Mouse (Mus musculus) heart, embryonic 11.5 days (tissue): Measurements from ENCODE around the gene Nop16. TPM values are rescaled to one million over a fixed set of nuclear protein-coding genes. Genes with fewer than 3 reads are reported as not detected.

Experiments used
- ATAC-seq: fragments of 200-750 bp; cut with Nextera tagmentation; replicated peaks from 2 replicates; pipeline ENCODE4 v1.8.0; 2017; ENCODE audit warnings: moderate library complexity; ENCODE audit not compliant: insufficient number of reproducible peaks, low FRiP score, low TSS enrichment
- H3K27ac ChIP-seq: fragments of 300-500 bp; sonication (generic); 2 replicates; pipeline ENCODE4 v1.5.1; 2014; ENCODE audit warnings: mild to moderate bottlenecking, low read depth, low read length
- H3K27me3 ChIP-seq: fragments of 300-500 bp; sonication (generic); 2 replicates; pipeline ENCODE4 v1.6.1; 2014; ENCODE audit warnings: mild to moderate bottlenecking, low read length, mixed read lengths; ENCODE audit not compliant: control insufficient read depth, insufficient read depth
- H3K36me3 ChIP-seq: fragments of 300-500 bp; sonication (generic); 2 replicates; pipeline ENCODE4 v1.6.1; 2014; ENCODE audit warnings: mild to moderate bottlenecking, low read length, moderate library complexity, mixed read lengths; ENCODE audit not compliant: control insufficient read depth, insufficient read depth
- H3K4me1 ChIP-seq: fragments of 300-500 bp; sonication (generic); 2 replicates; pipeline ENCODE4 v1.6.1; 2014; ENCODE audit warnings: low read length; ENCODE audit not compliant: control insufficient read depth, insufficient read depth
- H3K4me2 ChIP-seq: fragments of 300-500 bp; sonication (generic); 2 replicates; pipeline ENCODE4 v1.6.1; 2014; ENCODE audit warnings: mild to moderate bottlenecking, moderate library complexity
- H3K4me3 ChIP-seq: fragments of 300-500 bp; sonication (generic); 2 replicates; pipeline ENCODE4 v1.5.1; 2014; ENCODE audit warnings: low read depth, low read length
- H3K9ac ChIP-seq: fragments of 300-500 bp; sonication (generic); 2 replicates; pipeline ENCODE4 v1.6.1; 2014; ENCODE audit warnings: mild to moderate bottlenecking, low read depth, low read length, moderate library complexity
- H3K9me3 ChIP-seq: fragments of 300-500 bp; sonication (generic); replicated peaks from 2 replicates; pipeline ENCODE4 v1.6.1; 2016; ENCODE audit warnings: low read length; ENCODE audit not compliant: control insufficient read depth
- WGBS: fragments of 180-500 bp; shearing (Covaris S2); extraction: QIAGEN DNeasy Blood & Tissue Kit; methylation state at CpG from one replicate; pipeline ENCODE4 v1.1.7; 2014; ENCODE audit not compliant: insufficient replicate concordance; 5-methylcytosine and 5-hydroxymethylcytosine counted together
- polyA plus RNA-seq: library from polyadenylated mRNA; unstranded; fragments of >200 nt; fragmentation: Nextera tagmentation; extraction: Ambion mirVana; gene quantifications from 2 replicates; pipeline ENCODE4 v1.2.1, GENCODE M21; 2014

Nop16 gene
- polyA plus RNA-seq, 1 experiment from 2014 or later: 65.6 TPM

DNA sequence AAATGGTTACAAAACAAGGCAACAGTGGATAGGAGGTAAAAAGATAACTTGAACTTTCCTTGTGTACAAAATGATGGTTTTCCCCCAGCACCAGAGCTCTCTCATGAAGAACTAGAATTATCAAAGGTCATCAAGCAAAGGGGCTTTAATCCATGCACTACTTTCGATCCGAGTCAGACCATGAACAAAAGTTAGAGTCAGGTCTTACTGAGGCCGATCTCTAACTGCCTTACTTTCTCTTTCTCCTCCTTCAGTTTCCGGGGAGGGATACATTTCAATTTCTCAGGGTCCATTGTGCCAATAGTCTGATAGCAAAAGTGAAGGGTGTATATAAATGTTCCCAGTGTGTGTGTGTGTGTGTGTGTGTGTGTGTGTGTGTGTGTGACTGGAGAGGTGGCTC is 17.3 kb downstream of the Nop16 start:
- Histone ChIP-seq H3K27me3 (no peaks in the 10 kb centered on the region), H3K4me1 (peaks cover 7% of the 10 kb centered on the region; the same call in 1 of the 2 replicates), H3K4me2 (no peak overlapping the region), H3K27ac (no peak overlapping the region), H3K9ac (no peak overlapping the region), H3K4me3 (no peak overlapping the region), H3K9me3 (no peaks in the 10 kb centered on the region), H3K36me3 (no peaks in the 10 kb centered on the region; the same call in 1 of the 2 replicates)
- 76% methylated on average over 4 of the region's 4 CpGs for WGBS
- no peak for ATAC-seq

DNA sequence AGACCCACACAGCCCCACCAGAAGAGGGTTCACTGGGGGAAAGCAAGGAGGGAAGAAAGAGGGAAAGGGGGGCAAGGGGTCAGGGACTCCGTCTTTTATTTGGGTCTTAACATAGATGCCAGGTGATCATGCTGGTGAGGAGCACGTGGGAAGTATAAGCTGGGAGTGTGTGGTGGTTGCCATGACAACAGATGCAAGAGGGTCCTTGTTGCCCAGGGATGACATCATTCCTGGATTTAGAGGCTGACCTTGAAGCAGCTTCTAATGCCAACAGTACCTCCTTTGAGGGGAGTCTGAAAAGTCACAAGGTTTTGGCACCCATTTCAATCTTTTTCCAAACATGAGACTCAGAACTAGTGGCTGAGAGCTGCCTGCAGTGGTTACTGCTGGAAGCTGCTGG is 18.3 kb downstream of the Nop16 start:
- no peaks in the 10 kb centered on the region; the same call in 1 of the 2 replicates for H3K36me3 ChIP-seq
- H3K4me1 ChIP-seq: peaks cover 7% of the 10 kb centered on the region; the same call in 1 of the 2 replicates
- H3K4me2 ChIP-seq: no peak overlapping the region; the same call in 1 of the 2 replicates
- H3K9me3 ChIP-seq: no peaks in the 10 kb centered on the region
- no peak overlapping the region for H3K27ac ChIP-seq
- H3K9ac ChIP-seq: 0 out of 2 replicates have a peak overlapping the region, but pooled peaks have one; percentile 28
- ATAC-seq: no peak
- no peak overlapping the region for H3K4me3 ChIP-seq
- no peaks in the 10 kb centered on the region for H3K27me3 ChIP-seq
- 52% methylated on average over 2 of the region's 2 CpGs for WGBS

DNA sequence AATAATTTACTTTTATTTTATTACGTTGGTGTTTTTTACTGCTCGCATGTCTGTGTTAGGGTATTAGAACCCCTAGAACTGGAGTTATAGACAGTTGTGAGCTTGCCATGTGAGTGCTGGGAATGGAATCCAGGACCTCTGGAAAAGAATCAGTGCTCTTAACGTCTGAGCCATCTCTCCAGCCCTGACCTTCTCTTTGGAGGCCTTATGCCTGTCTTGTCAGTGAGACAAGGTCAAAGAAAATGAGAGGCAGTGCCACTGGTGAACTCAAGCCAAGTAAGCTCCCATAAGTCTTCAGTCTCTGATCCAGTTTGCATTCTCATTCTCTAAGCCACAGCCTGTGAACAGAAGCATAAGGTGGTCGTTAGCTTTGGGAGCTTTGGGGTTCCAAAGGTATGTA is 19.2 kb downstream of the Nop16 start:
- no peaks in the 10 kb centered on the region for H3K9me3 ChIP-seq
- WGBS: 68% methylated on average over 4 of the region's 4 CpGs
- H3K27me3 ChIP-seq: no peaks in the 10 kb centered on the region
- no peak for ATAC-seq
- H3K36me3 ChIP-seq: no peaks in the 10 kb centered on the region
- H3K4me3 ChIP-seq: no peak overlapping the region
- peaks cover 4% of the 10 kb centered on the region; the same call in 1 of the 2 replicates for H3K4me1 ChIP-seq
- no peak overlapping the region for H3K9ac ChIP-seq
- H3K4me2 ChIP-seq: no peak overlapping the region
- no peak overlapping the region for H3K27ac ChIP-seq

DNA sequence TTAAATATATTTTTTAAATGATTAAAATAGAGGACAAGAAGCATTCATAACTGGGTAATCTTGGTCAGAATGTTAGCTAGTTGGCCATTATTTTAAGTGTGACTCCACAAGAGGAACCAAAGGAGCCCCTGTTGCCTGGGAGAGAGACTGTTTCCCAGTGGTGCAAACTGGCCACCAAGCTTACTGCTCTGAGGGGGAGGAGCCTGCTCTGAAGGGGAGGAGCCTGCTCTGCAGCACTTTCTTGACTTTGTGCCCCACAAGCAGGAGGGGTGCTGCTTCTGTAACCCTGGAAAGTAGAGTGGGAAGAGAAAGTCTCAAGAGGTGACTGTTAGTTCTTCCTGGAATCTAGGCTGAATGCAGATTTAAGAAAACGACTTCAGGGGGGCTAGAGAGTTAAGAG is 20.6 kb downstream of the Nop16 start:
- Histone ChIP-seq H3K9me3 (no peaks in the 10 kb centered on the region), H3K4me1 (peaks cover 3% of the 10 kb centered on the region; the same call in 1 of the 2 replicates), H3K9ac (no peak overlapping the region), H3K4me2 (no peak overlapping the region), H3K27ac (no peak overlapping the region), H3K36me3 (no peaks in the 10 kb centered on the region), H3K27me3 (no peaks in the 10 kb centered on the region), H3K4me3 (no peak overlapping the region)
- no peak for ATAC-seq
- WGBS: 45% methylated on average over 1 of the region's 1 CpGs

DNA sequence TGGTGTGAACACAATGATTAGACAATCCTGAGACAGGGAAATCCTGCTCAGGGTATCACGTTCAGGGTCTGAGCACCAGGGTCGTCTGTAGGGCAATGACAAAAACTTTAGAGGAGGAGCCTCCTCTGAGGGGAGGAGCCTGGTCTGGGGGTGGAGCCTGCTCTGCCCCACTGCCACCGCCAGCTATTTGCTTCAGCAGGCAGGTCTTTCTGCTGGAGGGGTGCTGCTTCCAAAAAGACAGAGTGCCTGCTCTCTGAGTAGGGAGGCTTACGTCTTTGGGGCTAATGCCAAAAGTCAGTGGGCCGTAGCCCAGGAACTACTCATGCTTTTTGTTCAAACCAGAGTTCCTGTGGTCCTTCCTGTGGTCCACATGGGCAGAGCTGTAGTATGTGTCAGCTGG is 21.5 kb downstream of the Nop16 start:
- Histone ChIP-seq H3K4me2 (no peak overlapping the region), H3K27me3 (no peaks in the 10 kb centered on the region), H3K36me3 (no peaks in the 10 kb centered on the region), H3K4me3 (no peak overlapping the region), H3K9ac (no peak overlapping the region), H3K27ac (no peak overlapping the region), H3K4me1 (peaks cover 7% of the 10 kb centered on the region; the same call in 1 of the 2 replicates), H3K9me3 (no peaks in the 10 kb centered on the region)
- ATAC-seq: no peak
- 41% methylated on average over 5 of the region's 5 CpGs for WGBS

- H3K36me3 ChIP-seq: no peaks in the 10 kb centered on the region; the same call in 1 of the 2 replicates
- H3K27ac ChIP-seq: no peak overlapping the region
- 42% methylated on average over 8 of the region's 8 CpGs for WGBS
- peak overlapping the region; percentile 98; the same call in 1 of the 2 replicates for H3K9ac ChIP-seq
- peak overlapping the region; percentile 96 for H3K4me3 ChIP-seq
- H3K4me2 ChIP-seq: peak overlapping the region; percentile 83
- peak; percentile 37 for ATAC-seq
- H3K9me3 ChIP-seq: no peaks in the 10 kb centered on the region
- no peaks in the 10 kb centered on the region for H3K27me3 ChIP-seq
- peaks cover 7% of the 10 kb centered on the region; the same call in 1 of the 2 replicates for H3K4me1 ChIP-seq
Measured at GRCm38 (mm10) chr13:54565594-54566345, 24.1 kb downstream of the Nop16 start.

DNA sequence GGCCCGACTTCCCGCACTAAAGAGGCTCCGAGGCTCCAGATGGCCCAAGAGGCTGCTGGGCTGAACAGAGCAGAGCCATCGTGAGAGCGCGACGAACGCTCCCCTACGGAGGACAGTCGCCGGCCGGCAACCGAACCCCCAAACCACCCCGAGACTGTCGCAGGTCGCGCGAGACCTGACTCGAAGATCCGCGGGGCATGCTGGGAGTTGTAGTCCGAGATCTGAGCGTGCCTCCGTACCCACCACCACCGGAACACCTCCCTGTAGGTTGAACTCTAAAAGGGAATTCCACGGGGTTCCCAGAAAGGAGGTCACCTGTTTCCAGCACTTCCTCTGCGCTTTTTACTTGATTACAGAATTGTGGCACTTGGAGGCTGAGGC is 24.7 kb downstream of the Nop16 start, which contains the start of gene 4833439L19Rik:
4833439L19Rik (minus strand) TSS at position 235 of the 381 bp plus-strand sequence.
- under 1% methylated on average over 27 of the region's 27 CpGs for WGBS
- peak within 1 kb of the TSS; percentile 42; the same call in 1 of the 2 replicates for H3K27ac ChIP-seq

GRCm38 (mm10) chr13:54564232-54565200 is 25.4 kb downstream of the Nop16 start:
- no peaks in the 10 kb centered on the region for H3K9me3 ChIP-seq
- H3K36me3 ChIP-seq: peaks cover 3% of the 10 kb centered on the region
- peak overlapping the region; percentile 42; the same call in 1 of the 2 replicates for H3K27ac ChIP-seq
- H3K27me3 ChIP-seq: no peaks in the 10 kb centered on the region
- peaks cover 7% of the 10 kb centered on the region; the same call in 1 of the 2 replicates for H3K4me1 ChIP-seq
- peak overlapping the region; percentile 96 for H3K4me3 ChIP-seq
- peak; percentile 55 for ATAC-seq
- 11% methylated on average over 45 of the region's 45 CpGs for WGBS
- H3K9ac ChIP-seq: peak overlapping the region; percentile 98
- peak overlapping the region; percentile 83 for H3K4me2 ChIP-seq

More for the DNA sequence above, 24.7 kb downstream of the Nop16 start, which contains the start of gene 4833439L19Rik:
- Histone ChIP-seq H3K9me3 (no peaks in the 10 kb centered on the region), H3K4me2 (peak within 1 kb of the TSS; percentile 83), H3K4me1 (peaks cover 7% of the 10 kb centered on the region; the same call in 1 of the 2 replicates), H3K27me3 (no peaks in the 10 kb centered on the region), H3K9ac (peak within 1 kb of the TSS; percentile 98), H3K36me3 (no peaks in the 10 kb centered on the region; the same call in 1 of the 2 replicates), H3K4me3 (peak within 1 kb of the TSS; percentile 96)
- peak; percentile 94 for ATAC-seq
